Mouse (Mus musculus) hindbrain, embryonic 14.5 days (tissue): Measurements from ENCODE around the gene Cabp4. TPM values are rescaled to one million over a fixed set of nuclear protein-coding genes. Genes with fewer than 3 reads are reported as not detected.

ENCODE experiments used
- ATAC-seq: fragments of 200-750 bp; cut with Nextera tagmentation; 2 replicates; pipeline ENCODE4 v1.8.0; 2017; ENCODE audit warnings: moderate number of reproducible peaks, mild to moderate bottlenecking, moderate TSS enrichment, moderate library complexity; ENCODE audit not compliant: low FRiP score
- DNase-seq: peaks from one replicate; pipeline ENCODE4 v3.0.0-alpha.2; 2015; ENCODE audit warnings: low spot score
- H3K27ac ChIP-seq: fragments of 300-500 bp; sonication (generic); 2 replicates; pipeline ENCODE4 v1.5.1; 2014; ENCODE audit warnings: mild to moderate bottlenecking, moderate library complexity
- H3K27me3 ChIP-seq: fragments of 300-500 bp; sonication (generic); 2 replicates; pipeline ENCODE4 v1.6.1; 2014; ENCODE audit warnings: mild to moderate bottlenecking, low read length, mixed read lengths; ENCODE audit not compliant: control insufficient read depth, insufficient read depth
- H3K36me3 ChIP-seq: fragments of 300-500 bp; sonication (generic); replicated peaks from 2 replicates; pipeline ENCODE4 v1.6.1; 2014; ENCODE audit not compliant: control insufficient read depth, insufficient read depth
- H3K4me1 ChIP-seq: fragments of 300-500 bp; sonication (generic); replicated peaks from 2 replicates; pipeline ENCODE4 v1.6.1; 2014; ENCODE audit warnings: antibody characterized with exemption, low read length, mixed read lengths; ENCODE audit not compliant: control insufficient read depth, insufficient read depth
- H3K4me2 ChIP-seq: fragments of 300-500 bp; sonication (generic); replicated peaks from 2 replicates; pipeline ENCODE4 v1.6.1; 2014; ENCODE audit warnings: mild to moderate bottlenecking, moderate library complexity
- H3K4me3 ChIP-seq: fragments of 300-500 bp; sonication (generic); replicated peaks from 2 replicates; pipeline ENCODE4 v1.5.1; 2014; ENCODE audit warnings: mild to moderate bottlenecking, low read length
- H3K9ac ChIP-seq: fragments of 300-500 bp; sonication (generic); 2 replicates; pipeline ENCODE4 v1.6.1; 2014
- H3K9me3 ChIP-seq: fragments of 300-500 bp; sonication (generic); 2 replicates; pipeline ENCODE4 v1.6.1; 2016; ENCODE audit warnings: low read length; ENCODE audit not compliant: control insufficient read depth
- WGBS: fragments of 180-500 bp; shearing (Covaris S2); extraction: QIAGEN DNeasy Blood & Tissue Kit; methylation state at CpG from one replicate; pipeline ENCODE4 v1.1.7; 2014; 5-methylcytosine and 5-hydroxymethylcytosine counted together
- polyA plus RNA-seq: library from polyadenylated mRNA; unstranded; fragments of >200 nt; fragmentation: Nextera tagmentation; extraction: Ambion mirVana; gene quantifications from 2 replicates; pipeline ENCODE4 v1.2.1, GENCODE M21; 2014

Cabp4 gene
- polyA plus RNA-seq, 1 experiment from 2014 or later = 0.11 TPM

DNA sequence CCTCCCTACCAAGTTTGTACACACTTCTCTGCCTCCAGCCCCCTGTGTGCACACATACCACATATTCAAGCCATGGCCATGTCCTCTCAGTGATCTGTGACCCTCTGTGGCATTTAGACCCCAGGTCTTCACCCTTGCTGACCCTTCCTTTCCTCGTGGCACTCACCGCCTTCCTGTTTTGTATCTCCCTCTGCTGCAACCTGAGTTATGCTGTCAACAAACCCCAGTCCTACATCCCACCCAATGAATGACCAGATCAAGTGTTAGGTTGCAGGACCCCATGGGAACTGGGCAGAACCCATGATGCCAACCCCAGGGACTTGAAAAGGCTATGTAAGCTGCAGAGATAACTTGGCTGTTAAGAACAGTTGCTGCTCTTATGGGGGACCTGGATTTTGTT, 41.8 kb downstream of the Cabp4 start:
- Histone ChIP-seq H3K9ac (peak overlapping the region; percentile 75), H3K9me3 (no peaks in the 10 kb centered on the region), H3K27me3 (peaks cover 9% of the 10 kb centered on the region; the same call in 1 of the 2 replicates), H3K36me3 (peaks cover 15% of the 10 kb centered on the region), H3K4me2 (peak overlapping the region; percentile 86), H3K4me1 (peaks cover 40% of the 10 kb centered on the region), H3K4me3 (peak overlapping the region; percentile 64), H3K27ac (no peak overlapping the region)
- no peak for ATAC-seq
- no peak for DNase-seq
- 94% methylated on average over 2 of the region's 2 CpGs for WGBS

DNA sequence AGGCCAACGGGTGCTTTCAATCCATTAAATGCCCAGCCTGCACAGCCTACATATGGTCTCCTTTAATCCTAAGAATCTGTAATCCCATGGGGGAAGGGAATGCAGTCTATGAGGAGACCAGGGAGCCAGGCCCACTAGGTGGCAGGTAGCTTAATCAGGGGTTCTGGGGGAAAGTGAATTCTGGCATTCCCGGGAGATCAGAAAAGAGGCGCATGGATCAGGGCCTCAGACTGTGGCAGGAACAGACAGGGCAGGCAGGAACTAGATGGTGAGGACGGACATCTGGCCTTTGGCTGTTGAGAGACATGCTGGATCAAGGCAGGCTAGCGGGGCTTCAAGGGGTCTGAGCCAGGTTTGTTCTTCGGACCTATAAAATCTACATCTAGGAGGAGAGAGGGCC, 42.4 kb downstream of the Cabp4 start:
- Histone ChIP-seq H3K27ac (peak overlapping the region; percentile 53), H3K4me1 (peaks cover 41% of the 10 kb centered on the region), H3K9me3 (no peaks in the 10 kb centered on the region), H3K4me3 (peak overlapping the region; percentile 64), H3K36me3 (peaks cover 15% of the 10 kb centered on the region), H3K27me3 (peaks cover 9% of the 10 kb centered on the region; the same call in 1 of the 2 replicates), H3K4me2 (peak overlapping the region; percentile 86), H3K9ac (peak overlapping the region; percentile 75)
- ATAC-seq (no peak), DNase-seq (no peak)
- 63% methylated on average over 6 of the region's 6 CpGs for WGBS

DNA sequence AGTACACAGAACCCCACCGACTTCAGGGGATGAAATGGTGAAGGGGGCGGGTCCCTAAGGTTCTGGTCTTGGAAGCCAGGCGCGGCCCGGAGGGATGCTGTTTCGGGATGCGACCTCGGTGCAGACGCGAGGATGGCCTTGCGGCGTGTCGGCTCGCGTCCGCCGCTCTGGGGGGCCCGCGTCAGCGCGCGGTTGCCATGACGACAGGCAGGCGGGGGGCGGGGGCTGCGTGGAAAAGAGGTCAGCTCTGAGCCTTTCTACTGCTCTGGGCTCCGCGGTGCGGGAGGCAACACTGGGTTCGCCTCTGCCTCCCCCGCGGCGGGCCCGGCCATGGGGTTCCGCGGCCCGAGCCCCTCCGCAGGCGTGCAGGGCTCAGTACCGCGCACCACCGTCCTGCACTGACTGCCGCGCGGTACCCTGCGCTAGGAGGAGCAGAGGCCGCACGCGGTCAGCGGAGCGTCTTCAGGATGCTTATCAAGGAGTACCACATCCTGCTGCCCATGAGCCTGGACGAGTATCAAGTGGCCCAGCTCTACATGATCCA, 43.0 kb downstream of the Cabp4 start:
- H3K4me1 ChIP-seq = peaks cover 48% of the 10 kb centered on the region
- DNase-seq (peak; percentile 59), ATAC-seq (no peak; the same call in 1 of the 2 replicates)
- peak overlapping the region; percentile 86 for H3K4me2 ChIP-seq
- peak overlapping the region; percentile 64 for H3K4me3 ChIP-seq
- H3K9ac ChIP-seq = peak overlapping the region; percentile 75
- WGBS = under 1% methylated on average over 52 of the region's 52 CpGs
- peaks cover 9% of the 10 kb centered on the region; the same call in 1 of the 2 replicates for H3K27me3 ChIP-seq
- H3K27ac ChIP-seq = peak overlapping the region; percentile 53
- peaks cover 11% of the 10 kb centered on the region for H3K36me3 ChIP-seq
- H3K9me3 ChIP-seq = no peaks in the 10 kb centered on the region

DNA sequence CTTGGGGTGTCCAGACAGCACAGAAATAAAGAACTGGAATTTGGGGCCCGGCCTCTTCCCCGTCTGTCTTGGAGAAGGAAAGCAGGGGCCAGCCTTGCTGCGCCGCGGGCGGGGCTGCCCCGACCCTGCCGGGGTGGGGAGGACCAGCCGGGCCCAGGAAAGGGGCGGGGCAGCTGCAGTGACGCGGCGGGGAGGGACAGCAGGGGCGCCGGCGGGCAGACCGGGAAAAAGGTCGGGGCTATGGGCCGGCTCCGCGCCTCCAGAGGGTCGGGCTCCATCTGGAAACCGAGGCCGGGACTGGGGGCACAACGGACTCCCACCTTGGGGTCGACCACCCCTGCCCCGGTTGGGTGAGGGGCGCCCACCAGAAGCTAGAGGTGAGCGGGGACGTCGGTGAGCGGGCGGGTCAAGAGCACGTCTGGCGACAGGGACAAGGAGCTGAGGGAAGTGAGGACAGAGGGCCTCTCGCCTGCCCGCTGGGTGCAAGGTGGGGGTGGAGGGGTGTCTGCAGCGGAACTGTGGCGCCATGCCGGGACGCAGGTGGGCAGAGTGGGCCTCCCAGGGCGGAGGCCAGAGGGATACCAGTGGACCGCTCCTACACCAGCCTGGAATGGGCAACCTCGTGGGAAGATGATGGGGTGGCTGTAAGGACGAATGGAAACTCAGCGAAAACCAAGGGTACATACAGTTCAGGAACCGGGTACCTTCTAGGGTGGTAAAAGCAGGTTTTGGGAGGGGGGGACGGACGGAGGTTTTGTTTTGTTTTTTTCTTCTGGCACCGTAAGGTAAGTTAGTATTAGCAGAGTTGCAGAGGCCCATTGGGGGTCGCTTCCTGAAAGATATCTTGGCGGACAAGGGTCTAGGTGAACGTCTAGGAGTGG, 43.8 kb downstream of the Cabp4 start, which contains the start of gene Pitpnm1:
Gene Pitpnm1, plus strand, starts transcription at position 162 of the 881 bp plus-strand sequence.
- Histone ChIP-seq H3K36me3 (peaks cover 5% of the 10 kb centered on the region), H3K4me3 (peak within 1 kb of the TSS; percentile 64), H3K27ac (peak within 1 kb of the TSS; percentile 53), H3K4me1 (peaks cover 48% of the 10 kb centered on the region), H3K27me3 (peaks cover 9% of the 10 kb centered on the region; the same call in 1 of the 2 replicates), H3K9me3 (no peaks in the 10 kb centered on the region), H3K9ac (peak within 1 kb of the TSS; percentile 75), H3K4me2 (peak within 1 kb of the TSS; percentile 86)
- ATAC-seq = no peak
- no peak for DNase-seq
- under 1% methylated on average over 52 of the region's 53 CpGs for WGBS

DNA sequence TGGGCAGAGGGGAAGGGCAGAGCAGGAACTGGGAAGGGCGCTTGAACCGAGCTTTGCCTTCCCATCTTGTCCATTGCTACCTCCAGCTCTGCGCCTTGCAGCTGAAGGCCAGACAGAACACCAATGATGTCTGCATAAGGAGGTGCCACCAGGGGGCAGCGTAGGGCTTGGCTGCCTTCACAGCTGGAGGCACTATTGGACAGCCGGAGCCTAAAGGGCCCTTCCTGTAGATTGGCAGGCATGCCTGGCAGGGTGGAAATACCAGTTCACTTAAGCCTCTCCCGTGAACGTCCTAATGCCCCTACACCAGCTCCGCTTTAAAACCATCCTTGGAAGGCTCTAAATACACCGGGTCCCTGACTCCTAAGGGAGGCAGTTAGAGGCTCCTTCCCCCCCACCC, 44.8 kb downstream of the Cabp4 start:
- Histone ChIP-seq H3K9ac (no peak overlapping the region), H3K36me3 (peaks cover 5% of the 10 kb centered on the region), H3K4me1 (peaks cover 48% of the 10 kb centered on the region), H3K27ac (no peak overlapping the region), H3K9me3 (no peaks in the 10 kb centered on the region), H3K27me3 (peaks cover 9% of the 10 kb centered on the region; the same call in 1 of the 2 replicates), H3K4me2 (peak overlapping the region; percentile 86; the same call in 1 of the 2 replicates), H3K4me3 (no peak overlapping the region)
- 15% methylated on average over 9 of the region's 9 CpGs for WGBS
- DNase-seq (peak; percentile 87), ATAC-seq (no peak)

DNA sequence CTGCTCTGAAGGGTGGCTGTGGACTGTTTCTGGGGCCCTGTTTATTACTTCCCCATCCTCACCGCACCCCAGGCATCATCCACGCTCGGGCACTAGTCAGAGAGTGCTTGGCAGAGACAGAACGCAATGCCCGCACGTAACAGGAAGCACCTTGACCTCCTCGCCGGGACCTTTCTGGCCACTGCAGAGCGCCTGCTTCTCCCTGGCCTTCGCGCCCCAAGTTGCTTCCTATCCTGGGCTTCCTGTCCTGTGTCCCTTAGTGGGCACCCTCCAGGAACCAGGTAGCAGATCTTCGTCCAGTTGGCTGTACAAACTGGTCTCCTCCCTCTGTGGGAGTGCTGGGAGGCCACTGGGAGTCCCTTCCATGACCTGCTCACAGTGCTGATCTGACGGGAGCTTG, 45.4 kb downstream of the Cabp4 start:
- H3K4me2 ChIP-seq = no peak overlapping the region
- WGBS = 90% methylated on average over 13 of the region's 13 CpGs
- no peak overlapping the region for H3K9ac ChIP-seq
- no peak overlapping the region for H3K4me3 ChIP-seq
- no peaks in the 10 kb centered on the region for H3K9me3 ChIP-seq
- ATAC-seq (no peak), DNase-seq (no peak)
- no peak overlapping the region for H3K27ac ChIP-seq
- peaks cover 4% of the 10 kb centered on the region for H3K36me3 ChIP-seq
- peaks cover 9% of the 10 kb centered on the region; the same call in 1 of the 2 replicates for H3K27me3 ChIP-seq
- peaks cover 48% of the 10 kb centered on the region for H3K4me1 ChIP-seq

DNA sequence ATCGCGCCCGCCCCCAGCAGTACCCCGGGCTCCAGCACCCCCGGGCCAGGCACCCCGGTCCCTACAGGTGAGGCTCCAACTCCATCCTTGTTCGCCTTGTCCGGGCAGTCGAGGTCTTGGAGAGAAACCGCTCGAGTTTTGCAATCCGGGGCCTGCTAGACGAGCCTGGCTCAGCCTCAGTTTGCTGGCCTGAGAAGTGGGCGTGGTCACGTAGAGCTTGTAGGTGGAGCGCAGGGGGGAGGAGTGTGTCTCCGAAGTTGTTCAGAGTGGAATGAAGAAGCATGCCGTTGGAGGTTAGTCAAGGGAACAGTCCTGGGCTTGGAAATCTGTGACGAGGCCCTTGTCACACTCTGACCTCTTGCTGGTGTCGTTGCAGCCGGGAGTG, 46.4 kb downstream of the Cabp4 start:
- no peak for ATAC-seq
- DNase-seq = no peak
- Histone ChIP-seq H3K36me3 (no peaks in the 10 kb centered on the region), H3K27ac (no peak overlapping the region), H3K9ac (peak overlapping the region; percentile 53), H3K4me2 (peak overlapping the region; percentile 73), H3K4me1 (peaks cover 48% of the 10 kb centered on the region), H3K4me3 (peak overlapping the region; percentile 66), H3K27me3 (peaks cover 9% of the 10 kb centered on the region; the same call in 1 of the 2 replicates), H3K9me3 (no peaks in the 10 kb centered on the region)
- WGBS = 2% methylated on average over 21 of the region's 21 CpGs

DNA sequence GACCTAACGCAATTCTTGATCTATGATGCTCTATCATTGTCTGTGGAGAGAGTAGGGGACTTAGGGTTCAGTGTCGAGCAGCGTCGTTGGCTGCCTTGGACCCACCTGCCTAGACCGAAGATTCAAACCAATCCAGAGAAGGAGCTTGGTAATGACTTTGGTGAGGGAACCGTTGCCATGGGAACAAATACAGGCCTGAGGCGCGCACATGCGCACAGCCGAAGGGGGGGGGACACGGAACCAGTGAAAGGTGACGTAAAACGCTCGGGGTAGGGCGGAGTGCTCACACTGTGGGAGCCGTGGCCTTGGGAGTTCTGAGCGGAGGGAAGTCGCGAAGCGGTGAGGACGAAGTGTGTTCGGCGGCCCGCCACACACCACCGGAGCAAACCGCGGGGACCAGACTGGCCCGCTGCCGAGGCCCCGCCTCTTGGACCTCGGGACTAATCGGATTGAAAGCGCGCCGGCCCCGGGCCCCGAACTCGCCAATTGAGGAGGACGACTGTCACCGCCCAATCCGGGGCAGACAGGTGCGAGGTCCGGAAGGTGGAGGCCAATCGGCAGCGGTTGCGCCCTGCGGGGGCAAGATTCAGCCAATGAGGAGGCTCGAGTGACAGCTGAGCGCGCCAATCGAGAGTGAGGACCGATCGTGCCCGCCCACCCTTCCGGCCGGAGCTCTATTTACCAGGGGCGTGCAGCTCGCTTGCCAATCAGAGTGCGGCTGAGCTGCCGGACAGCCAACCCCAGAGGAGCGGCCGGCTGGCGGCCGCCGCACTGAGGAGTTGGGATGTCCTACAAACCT, 47.0 kb downstream of the Cabp4 start, which contains the start of gene Cdk2ap2:
Gene Cdk2ap2, plus strand, starts transcription at position 541 of the 799 bp plus-strand sequence.
- H3K4me3 ChIP-seq = peak within 1 kb of the TSS; percentile 66
- H3K27me3 ChIP-seq = peaks cover 7% of the 10 kb centered on the region; the same call in 1 of the 2 replicates
- H3K4me1 ChIP-seq = peaks cover 45% of the 10 kb centered on the region
- ATAC-seq (peak; percentile 94), DNase-seq (peak; percentile 99)
- no peaks in the 10 kb centered on the region for H3K9me3 ChIP-seq
- H3K4me2 ChIP-seq = peak within 1 kb of the TSS; percentile 73
- peak within 1 kb of the TSS; percentile 89 for H3K27ac ChIP-seq
- WGBS = under 1% methylated on average over 65 of the region's 65 CpGs
- H3K9ac ChIP-seq = peak within 1 kb of the TSS; percentile 60
- no peaks in the 10 kb centered on the region for H3K36me3 ChIP-seq
